Mouse (Mus musculus): ENCODE results near the gene Acrbp.

DNA sequence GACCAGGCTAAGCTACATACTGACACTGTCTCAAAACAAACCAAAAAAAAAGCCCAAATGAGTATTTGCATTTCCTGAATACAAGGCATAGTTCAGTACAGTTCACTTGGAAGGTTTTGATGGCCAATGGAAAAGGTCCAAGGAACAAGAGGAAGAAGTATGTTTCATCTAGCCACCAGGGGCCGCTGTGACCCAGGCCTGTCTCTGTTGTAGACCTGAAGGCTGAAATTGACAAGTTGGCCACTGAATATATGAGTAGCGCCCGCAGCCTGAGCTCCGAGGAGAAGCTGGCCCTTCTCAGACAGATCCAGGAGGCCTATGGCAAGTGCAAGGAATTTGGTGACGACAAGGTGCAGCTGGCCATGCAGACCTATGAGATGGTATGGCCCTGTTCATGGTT lies 2.8 kb upstream of the Acrbp start:
- TF ChIP-seq EP300 (optimal IDR thresholded peaks at IDR 0.05) (no peak), CTCF (IDR thresholded peaks at IDR 0.05; ENCODE audit: low read depth) (peak; percentile 95)

Measured in stomach, postnatal 0 days (tissue).